Mouse (Mus musculus) forebrain, embryonic 15.5 days (tissue): ENCODE measurements around the gene Wdr25. TPM values are rescaled to one million over a fixed set of nuclear protein-coding genes. Genes with fewer than 3 reads are reported as not detected.
A peak's percentile ranks its signal among the peaks of the same experiment; 100 is the strongest.

Experiments used
- ATAC-seq: fragments of 200-750 bp; cut with Nextera tagmentation; replicated peaks from 2 replicates; pipeline ENCODE4 v1.8.0; 2017; ENCODE audit warnings: mild to moderate bottlenecking, moderate TSS enrichment, moderate library complexity
- H3K27ac ChIP-seq: fragments of 300-500 bp; sonication (generic); replicated peaks from 2 replicates; pipeline ENCODE4 v1.5.1; 2015; ENCODE audit warnings: mild to moderate bottlenecking, inconsistent platforms
- H3K27me3 ChIP-seq: fragments of 300-500 bp; sonication (generic); 2 replicates; pipeline ENCODE4 v1.6.1; 2015; ENCODE audit warnings: inconsistent platforms
- H3K36me3 ChIP-seq: fragments of 300-500 bp; sonication (generic); 2 replicates; pipeline ENCODE4 v1.6.1; 2015; ENCODE audit warnings: mild to moderate bottlenecking, inconsistent platforms
- H3K4me1 ChIP-seq: fragments of 300-500 bp; sonication (generic); 2 replicates; pipeline ENCODE4 v1.6.1; 2015; ENCODE audit warnings: inconsistent platforms
- H3K4me2 ChIP-seq: fragments of 300-500 bp; sonication (generic); replicated peaks from 2 replicates; pipeline ENCODE4 v1.6.1; 2015; ENCODE audit warnings: mild to moderate bottlenecking, inconsistent platforms
- H3K4me3 ChIP-seq: fragments of 300-500 bp; sonication (generic); 2 replicates; pipeline ENCODE4 v1.5.1; 2015; ENCODE audit warnings: mild to moderate bottlenecking, inconsistent platforms
- H3K9ac ChIP-seq: fragments of 300-500 bp; sonication (generic); replicated peaks from 2 replicates; pipeline ENCODE4 v1.6.1; 2015; ENCODE audit warnings: mild to moderate bottlenecking, inconsistent platforms
- H3K9me3 ChIP-seq: fragments of 300-500 bp; sonication (generic); 2 replicates; pipeline ENCODE4 v1.6.1; 2016; ENCODE audit warnings: inconsistent platforms
- WGBS: fragments of 180-500 bp; shearing (Covaris S2); methylation state at CpG from one replicate; pipeline ENCODE4 v1.1.7; 2015; ENCODE audit warnings: mixed read lengths; 5-methylcytosine and 5-hydroxymethylcytosine counted together
- polyA plus RNA-seq: library from polyadenylated mRNA; unstranded; fragments of >200 nt; fragmentation: Nextera tagmentation; extraction: Ambion mirVana; gene quantifications from 2 replicates; pipeline ENCODE4 v1.2.1, GENCODE M21; 2015

Gene Wdr25
- polyA plus RNA-seq, 1 experiment from 2014 or later = 6.4 TPM

DNA sequence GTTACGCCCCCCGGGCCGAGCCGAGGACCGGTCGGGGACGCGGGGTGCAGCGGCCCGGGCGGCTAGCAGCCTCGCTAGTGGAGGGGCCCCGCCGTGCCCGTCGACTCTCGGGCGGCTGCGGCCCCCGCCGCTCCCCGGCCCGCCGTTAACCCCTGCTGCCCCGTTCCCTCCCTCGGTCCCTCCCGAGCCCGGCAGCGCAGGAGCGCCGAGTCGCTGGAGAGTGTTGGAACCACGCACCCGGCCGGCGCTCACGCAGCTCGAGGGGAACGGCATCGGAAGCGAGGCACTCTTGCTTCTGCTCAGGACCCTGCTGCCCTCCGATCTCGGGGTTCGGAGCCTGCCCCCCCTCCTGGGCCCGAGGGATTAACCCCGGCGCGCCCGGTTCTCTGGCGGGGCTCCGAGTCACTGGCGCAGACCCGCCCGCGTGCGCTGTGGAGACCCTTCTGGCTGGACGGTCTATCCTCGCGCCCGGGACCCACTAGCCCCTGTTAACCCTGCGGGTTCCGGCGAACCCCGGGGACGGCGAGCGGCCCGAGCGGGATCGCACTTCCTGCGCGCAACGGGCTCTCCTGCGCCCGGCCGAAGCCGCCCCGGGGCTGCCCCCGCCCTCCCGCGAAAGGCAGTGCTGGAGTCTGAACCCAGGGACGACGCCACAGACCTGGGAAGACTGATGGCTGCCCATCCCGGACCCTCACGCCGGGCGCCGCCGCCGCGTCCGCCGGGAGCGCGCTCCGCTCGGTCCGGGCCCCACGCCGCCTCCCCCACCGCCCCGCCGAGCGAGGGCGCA, 159.8 kb downstream of the Wdr25 start:
- Histone ChIP-seq H3K4me2 (peak overlapping the region; percentile 88), H3K9me3 (no peaks in the 10 kb centered on the region), H3K27ac (no peak overlapping the region), H3K36me3 (no peaks in the 10 kb centered on the region), H3K9ac (peak overlapping the region; percentile 44), H3K4me3 (peak overlapping the region; percentile 47), H3K4me1 (peaks cover 18% of the 10 kb centered on the region), H3K27me3 (peaks cover 65% of the 10 kb centered on the region)
- WGBS = under 1% methylated on average over 78 of the region's 105 CpGs
- no peak; the same call in 1 of the 2 replicates for ATAC-seq

GRCm38 (mm10) chr12:109057736-109058135, 164.3 kb downstream of the Wdr25 start:
- no peak for ATAC-seq
- Histone ChIP-seq H3K4me1 (peaks cover 12% of the 10 kb centered on the region), H3K27me3 (peaks cover 33% of the 10 kb centered on the region), H3K27ac (no peak overlapping the region), H3K9ac (no peak overlapping the region), H3K4me3 (no peak overlapping the region), H3K9me3 (no peaks in the 10 kb centered on the region), H3K36me3 (no peaks in the 10 kb centered on the region), H3K4me2 (no peak overlapping the region)
- 88% methylated on average over 4 of the region's 4 CpGs for WGBS

DNA sequence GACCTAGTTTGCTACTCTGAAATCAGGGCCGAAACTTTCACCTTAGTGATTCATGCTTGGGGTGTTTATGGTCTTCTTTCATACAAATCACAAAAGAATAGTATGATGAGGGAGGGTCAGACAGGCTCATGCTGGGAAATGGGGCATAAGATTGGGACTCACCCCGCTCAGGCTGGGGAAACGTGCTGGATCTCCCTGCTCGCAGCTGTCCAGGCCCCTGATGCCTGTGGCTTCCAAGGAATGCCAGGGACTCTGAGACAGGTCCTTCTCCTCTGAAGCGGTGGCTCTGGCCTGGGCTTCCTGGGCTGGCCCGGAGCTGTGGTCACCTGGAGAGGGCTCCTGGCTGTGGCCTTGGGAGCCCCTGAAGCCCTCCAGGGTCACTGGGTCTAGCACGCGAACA, 165.2 kb downstream of the Wdr25 start:
- H3K4me3 ChIP-seq = no peak overlapping the region
- H3K9ac ChIP-seq = no peak overlapping the region
- no peak overlapping the region for H3K4me2 ChIP-seq
- no peak overlapping the region for H3K27ac ChIP-seq
- H3K27me3 ChIP-seq = peaks cover 24% of the 10 kb centered on the region
- no peaks in the 10 kb centered on the region for H3K9me3 ChIP-seq
- H3K36me3 ChIP-seq = no peaks in the 10 kb centered on the region
- 87% methylated on average over 8 of the region's 8 CpGs for WGBS
- peaks cover 3% of the 10 kb centered on the region for H3K4me1 ChIP-seq
- ATAC-seq = no peak

DNA sequence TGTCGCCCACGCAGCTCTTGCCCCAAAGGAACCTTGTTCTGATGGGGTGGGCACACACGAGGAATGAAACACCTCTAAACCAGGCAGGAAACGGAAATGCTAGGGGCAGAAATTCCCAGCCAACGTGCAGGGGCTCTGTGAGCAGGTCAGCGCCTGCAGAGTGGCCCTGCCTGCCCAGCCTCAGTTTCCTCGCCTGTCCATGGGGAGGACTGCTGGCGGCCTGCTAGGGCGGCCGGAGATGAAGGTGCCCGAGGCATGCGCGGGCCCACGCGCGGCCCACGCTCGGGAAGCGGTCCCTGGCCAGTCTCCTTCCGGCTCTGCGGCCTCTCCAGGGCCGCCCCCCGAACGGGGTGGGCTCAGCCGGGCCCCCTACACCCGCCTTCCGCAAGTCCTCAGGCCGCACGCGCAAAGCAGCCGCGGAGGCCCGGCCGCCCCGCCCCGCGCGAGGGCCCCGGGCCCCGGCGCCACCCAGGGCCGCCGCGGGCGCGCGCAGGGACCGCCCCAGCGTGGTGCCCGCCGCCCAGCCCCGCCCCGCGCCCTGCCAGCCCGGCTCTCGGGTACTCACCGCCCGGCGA, 174.2 kb downstream of the Wdr25 start:
- no peaks in the 10 kb centered on the region for H3K9me3 ChIP-seq
- H3K4me3 ChIP-seq = peak overlapping the region; percentile 66
- H3K27me3 ChIP-seq = no peaks in the 10 kb centered on the region
- peak; percentile 79 for ATAC-seq
- peak overlapping the region; percentile 69 for H3K9ac ChIP-seq
- peak overlapping the region; percentile 56; the same call in 1 of the 2 replicates for H3K27ac ChIP-seq
- H3K4me2 ChIP-seq = peak overlapping the region; percentile 94
- 2% methylated on average over 52 of the region's 59 CpGs for WGBS
- H3K36me3 ChIP-seq = no peaks in the 10 kb centered on the region
- peaks cover 16% of the 10 kb centered on the region for H3K4me1 ChIP-seq

GRCm38 (mm10) chr12:109068167-109068653, 174.8 kb downstream of the Wdr25 start, which contains the start of gene Begain:
Begain (minus strand) TSS chr12:109068217.
- peak; percentile 41 for ATAC-seq
- H3K4me3 ChIP-seq = peak within 1 kb of the TSS; percentile 66
- peak within 1 kb of the TSS; percentile 69 for H3K9ac ChIP-seq
- H3K27ac ChIP-seq = peak within 1 kb of the TSS; percentile 56; the same call in 1 of the 2 replicates
- H3K9me3 ChIP-seq = no peaks in the 10 kb centered on the region
- WGBS = 1% methylated on average over 44 of the region's 48 CpGs
- no peaks in the 10 kb centered on the region for H3K36me3 ChIP-seq
- peaks cover 16% of the 10 kb centered on the region for H3K4me1 ChIP-seq
- H3K4me2 ChIP-seq = peak within 1 kb of the TSS; percentile 94
- H3K27me3 ChIP-seq = no peaks in the 10 kb centered on the region

DNA sequence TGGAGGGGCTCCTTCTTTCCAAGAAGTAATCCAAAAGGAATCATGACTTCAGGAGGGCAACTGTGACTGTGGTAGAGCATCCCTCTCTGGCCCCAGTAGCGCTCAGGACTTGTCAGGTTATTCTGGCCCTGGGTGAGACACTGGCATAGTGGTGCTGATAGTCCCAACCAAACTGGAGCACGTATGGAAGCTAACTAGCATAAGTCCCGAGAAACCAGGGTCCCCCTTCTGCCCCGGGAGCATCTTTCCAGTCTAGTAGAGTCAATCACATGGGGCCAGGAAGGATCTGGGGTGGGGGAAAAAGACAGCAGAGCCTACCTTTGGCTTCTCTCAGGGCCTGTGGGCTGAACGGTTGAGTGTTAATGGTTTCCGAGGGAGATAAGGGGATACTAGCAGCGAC, 175.3 kb downstream of the Wdr25 start:
- WGBS = 81% methylated on average over 7 of the region's 7 CpGs
- Histone ChIP-seq H3K36me3 (no peaks in the 10 kb centered on the region), H3K4me3 (peak overlapping the region; percentile 66), H3K27me3 (no peaks in the 10 kb centered on the region), H3K9me3 (no peaks in the 10 kb centered on the region), H3K4me1 (peaks cover 16% of the 10 kb centered on the region), H3K4me2 (peak overlapping the region; percentile 94), H3K9ac (no peak overlapping the region), H3K27ac (no peak overlapping the region)
- no peak for ATAC-seq

- Histone ChIP-seq H3K27ac (no peak overlapping the region), H3K9ac (no peak overlapping the region)
- no peak for ATAC-seq
Observed at GRCm38 (mm10) chr12:109069751-109070150, 176.3 kb downstream of the Wdr25 start.

GRCm38 (mm10) chr12:109071248-109071647, 177.8 kb downstream of the Wdr25 start:
- WGBS = 79% methylated on average over 13 of the region's 13 CpGs
- Histone ChIP-seq H3K27ac (no peak overlapping the region), H3K27me3 (no peaks in the 10 kb centered on the region), H3K4me3 (no peak overlapping the region), H3K36me3 (no peaks in the 10 kb centered on the region), H3K4me1 (peaks cover 16% of the 10 kb centered on the region), H3K9ac (no peak overlapping the region), H3K9me3 (no peaks in the 10 kb centered on the region), H3K4me2 (no peak overlapping the region)
- ATAC-seq = no peak

More at GRCm38 (mm10) chr12:109069751-109070150, 176.3 kb downstream of the Wdr25 start:
- Histone ChIP-seq H3K9me3 (no peaks in the 10 kb centered on the region), H3K4me2 (no peak overlapping the region), H3K4me3 (no peak overlapping the region), H3K4me1 (peaks cover 16% of the 10 kb centered on the region), H3K27me3 (no peaks in the 10 kb centered on the region), H3K36me3 (no peaks in the 10 kb centered on the region)
- 44% methylated on average over 2 of the region's 2 CpGs for WGBS

- no peaks in the 10 kb centered on the region for H3K4me1 ChIP-seq
- H3K27ac ChIP-seq = no peak overlapping the region
- no peak overlapping the region for H3K4me2 ChIP-seq
- no peaks in the 10 kb centered on the region for H3K36me3 ChIP-seq
- no peak for ATAC-seq
- no peak overlapping the region for H3K4me3 ChIP-seq
- H3K9ac ChIP-seq = no peak overlapping the region
- no peaks in the 10 kb centered on the region for H3K27me3 ChIP-seq
- WGBS = 83% methylated on average over 6 of the region's 6 CpGs
- H3K9me3 ChIP-seq = no peaks in the 10 kb centered on the region
Observed at GRCm38 (mm10) chr12:109074106-109074505, 180.7 kb downstream of the Wdr25 start.

GRCm38 (mm10) chr12:109074777-109075285, 181.4 kb downstream of the Wdr25 start:
- WGBS = 90% methylated on average over 2 of the region's 2 CpGs
- ATAC-seq = no peak
- Histone ChIP-seq H3K27ac (no peak overlapping the region), H3K27me3 (no peaks in the 10 kb centered on the region), H3K36me3 (no peaks in the 10 kb centered on the region), H3K4me1 (no peaks in the 10 kb centered on the region), H3K4me3 (no peak overlapping the region), H3K9ac (no peak overlapping the region), H3K4me2 (no peak overlapping the region), H3K9me3 (no peaks in the 10 kb centered on the region)

DNA sequence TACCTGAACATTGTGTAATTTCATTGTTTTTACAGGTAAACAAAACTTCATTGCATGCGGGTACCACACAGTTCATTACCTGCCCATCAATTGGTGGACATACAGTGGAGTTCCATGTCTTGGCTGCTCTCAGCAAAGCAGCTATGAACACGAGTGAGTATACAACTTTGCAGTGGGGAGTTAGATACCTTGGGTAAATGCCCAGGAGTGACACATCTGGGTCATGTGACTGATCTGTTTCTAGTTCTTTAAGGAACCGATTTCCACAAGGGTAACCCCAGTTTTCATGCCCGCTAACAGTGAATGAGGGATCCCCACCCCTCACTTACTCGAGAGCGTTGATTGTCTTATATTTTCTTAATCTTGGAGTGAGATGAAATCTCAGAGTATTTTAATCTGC, 183.6 kb downstream of the Wdr25 start:
- no peak for ATAC-seq
- Histone ChIP-seq H3K9me3 (no peaks in the 10 kb centered on the region), H3K9ac (no peak overlapping the region), H3K36me3 (no peaks in the 10 kb centered on the region), H3K4me1 (no peaks in the 10 kb centered on the region), H3K4me3 (no peak overlapping the region), H3K27ac (no peak overlapping the region), H3K27me3 (no peaks in the 10 kb centered on the region), H3K4me2 (no peak overlapping the region)
- 83% methylated on average over 6 of the region's 6 CpGs for WGBS
